Mouse (Mus musculus) heart, embryonic 15.5 days (tissue): ENCODE results near the gene Gm13272. TPM values are rescaled to one million over a fixed set of nuclear protein-coding genes. Genes with fewer than 3 reads are reported as not detected.
"Not testable (repeated sequence)": the region's sequence is repeated elsewhere in the genome, so short reads cannot be mapped to it uniquely, and the experiment has no call there.

Source experiments
- ATAC-seq: fragments of 200-750 bp; cut with Nextera tagmentation; replicated peaks from 2 replicates; pipeline ENCODE4 v1.8.0; 2017; ENCODE audit warnings: low read depth, moderate TSS enrichment; ENCODE audit not compliant: insufficient number of reproducible peaks, insufficient read depth, low FRiP score
- H3K27ac ChIP-seq: fragments of 300-500 bp; sonication (generic); 2 replicates; pipeline ENCODE4 v1.5.1; 2015; ENCODE audit warnings: mild to moderate bottlenecking, inconsistent platforms
- H3K27me3 ChIP-seq: fragments of 300-500 bp; sonication (generic); 2 replicates; pipeline ENCODE4 v1.6.1; 2015; ENCODE audit warnings: inconsistent platforms
- H3K36me3 ChIP-seq: fragments of 300-500 bp; sonication (generic); 2 replicates; pipeline ENCODE4 v1.6.1; 2015; ENCODE audit warnings: mild to moderate bottlenecking, inconsistent platforms
- H3K4me1 ChIP-seq: fragments of 300-500 bp; sonication (generic); replicated peaks from 2 replicates; pipeline ENCODE4 v1.6.1; 2015; ENCODE audit warnings: inconsistent platforms
- H3K4me2 ChIP-seq: fragments of 300-500 bp; sonication (generic); 2 replicates; pipeline ENCODE4 v1.6.1; 2015; ENCODE audit warnings: inconsistent platforms, mild to moderate bottlenecking, moderate library complexity
- H3K4me3 ChIP-seq: fragments of 300-500 bp; sonication (generic); 2 replicates; pipeline ENCODE4 v1.5.1; 2015; ENCODE audit warnings: mild to moderate bottlenecking, inconsistent platforms
- H3K9ac ChIP-seq: fragments of 300-500 bp; sonication (generic); 2 replicates; pipeline ENCODE4 v1.6.1; 2015; ENCODE audit warnings: mild to moderate bottlenecking, inconsistent platforms
- H3K9me3 ChIP-seq: fragments of 300-500 bp; sonication (generic); replicated peaks from 2 replicates; pipeline ENCODE4 v1.6.1; 2016; ENCODE audit warnings: inconsistent platforms
- polyA plus RNA-seq: library from polyadenylated mRNA; unstranded; fragments of >200 nt; fragmentation: Nextera tagmentation; extraction: Ambion mirVana; gene quantifications from 2 replicates; pipeline ENCODE4 v1.2.1, GENCODE M21; 2015

The Gm13272 gene
- polyA plus RNA-seq, 1 experiment from 2014 or later = 0.28 TPM

DNA sequence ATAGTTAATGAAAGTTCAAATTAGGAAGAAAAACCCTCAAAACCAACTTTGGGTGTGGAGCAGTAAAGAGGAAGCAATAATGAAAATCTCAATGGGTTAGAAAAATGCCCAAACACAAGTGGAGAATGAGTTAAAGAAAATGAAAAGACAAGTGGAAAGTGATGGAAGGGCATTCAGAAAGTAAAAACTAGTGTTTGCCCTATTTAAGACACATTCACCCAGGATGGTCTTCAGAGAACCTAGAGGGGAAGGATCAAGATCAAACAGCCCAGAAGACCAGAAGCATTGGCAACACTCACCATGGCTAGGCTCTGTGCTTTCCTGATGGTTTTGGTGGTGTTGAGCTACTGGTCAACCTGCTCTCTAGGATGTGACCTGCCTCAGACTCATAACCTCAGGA is 47.5 kb downstream of the Gm13272 start, which contains the start of gene Ifna6:
Ifna6 (plus strand) TSS at position 301 of the 400 bp plus-strand sequence.
- H3K36me3 ChIP-seq, H3K4me3 ChIP-seq, H3K9me3 ChIP-seq, H3K27ac ChIP-seq, H3K27me3 ChIP-seq, H3K4me2 ChIP-seq, H3K4me1 ChIP-seq, H3K9ac ChIP-seq, ATAC-seq: not testable (repeated sequence)

Other genes starting within 250 kb of the Gm13272 start
- gene Ifna15, start 221.6 kb upstream of the Gm13272 start, polyA plus RNA-seq = not detected in 2 replicates
- gene Ifna14, start 208.1 kb upstream of the Gm13272 start, polyA plus RNA-seq = not detected in 2 replicates
- gene Ifna9, start 187.5 kb upstream of the Gm13272 start, polyA plus RNA-seq = not detected in 2 replicates
- not detected in 2 replicates for gene Ifna12, start 176.5 kb upstream of the Gm13272 start, polyA plus RNA-seq
- gene C87499, start 145.4 kb upstream of the Gm13272 start, polyA plus RNA-seq = not detected in 2 replicates
- gene Ifna13, start 135.4 kb upstream of the Gm13272 start, polyA plus RNA-seq = not detected in 2 replicates
- gene Ifna16, start 102.9 kb upstream of the Gm13272 start, polyA plus RNA-seq = not detected in 2 replicates
- not detected in 2 replicates for gene Ifna2, start 95.9 kb upstream of the Gm13272 start, polyA plus RNA-seq
- gene Ifnab, start 88.5 kb upstream of the Gm13272 start, polyA plus RNA-seq = not detected in 2 replicates
- 0.82 and 0.93 TPM in 2 replicates for gene Gm26566, start 58.0 kb upstream of the Gm13272 start, polyA plus RNA-seq
- 77.5 and 78.4 TPM in 2 replicates for gene Klhl9, start 57.4 kb upstream of the Gm13272 start, polyA plus RNA-seq
- gene Gm13271, start 25.0 kb upstream of the Gm13272 start, polyA plus RNA-seq = not detected in 2 replicates
- gene Gm13283, start 19.7 kb upstream of the Gm13272 start, polyA plus RNA-seq = 0.11 and 0.23 TPM in 2 replicates
- 0.48 TPM in 1 of 2 replicates, not detected in the other for gene Gm13290, start 6.0 kb upstream of the Gm13272 start, polyA plus RNA-seq
- gene Gm13289, start 2.9 kb upstream of the Gm13272 start, polyA plus RNA-seq = not detected in 2 replicates
- 0.53 TPM in 1 of 2 replicates, not detected in the other for gene Ifnz, start 2.3 kb downstream of the Gm13272 start, polyA plus RNA-seq
- gene Gm13276, start 5.9 kb downstream of the Gm13272 start, polyA plus RNA-seq = not detected in 2 replicates
- not detected in 2 replicates for gene Gm13277, start 8.8 kb downstream of the Gm13272 start, polyA plus RNA-seq
- gene Gm13278, start 11.7 kb downstream of the Gm13272 start, polyA plus RNA-seq = not detected in 2 replicates
- gene Gm13275, start 14.6 kb downstream of the Gm13272 start, polyA plus RNA-seq = not detected in 2 replicates
- not detected in 2 replicates for gene Gm13279, start 17.5 kb downstream of the Gm13272 start, polyA plus RNA-seq
- 0.79 and 0.82 TPM in 2 replicates for gene Gm13285, start 19.8 kb downstream of the Gm13272 start, polyA plus RNA-seq
- gene Gm13287, start 23.4 kb downstream of the Gm13272 start, polyA plus RNA-seq = not detected in 2 replicates
- 0.08 TPM in 1 of 2 replicates, not detected in the other for gene Gm13288, start 25.7 kb downstream of the Gm13272 start, polyA plus RNA-seq
- gene Ifna7, start 36.4 kb downstream of the Gm13272 start, polyA plus RNA-seq = not detected in 2 replicates
- not detected in 2 replicates for gene Ifna11, start 40.1 kb downstream of the Gm13272 start, polyA plus RNA-seq
- not detected in 2 replicates for gene Ifna6, start 47.6 kb downstream of the Gm13272 start, polyA plus RNA-seq
- gene Ifna5, start 55.7 kb downstream of the Gm13272 start, polyA plus RNA-seq = not detected in 2 replicates
- gene Ifna4, start 62.0 kb downstream of the Gm13272 start, polyA plus RNA-seq = not detected in 2 replicates
- not detected in 2 replicates for gene Ifna1, start 70.2 kb downstream of the Gm13272 start, polyA plus RNA-seq
- not detected in 2 replicates for gene Ifne, start 100.4 kb downstream of the Gm13272 start, polyA plus RNA-seq